Mouse (Mus musculus): ENCODE results near the gene Ttc25.

The Ttc25 gene

GRCm38 (mm10) chr11:100544832-100545745, at the start of gene Ttc25:
TSS of gene Ttc25 (plus strand) at chr11:100545607.
- DNase-seq (ENCODE audit: low spot score), result peak; percentile 94

DNA sequence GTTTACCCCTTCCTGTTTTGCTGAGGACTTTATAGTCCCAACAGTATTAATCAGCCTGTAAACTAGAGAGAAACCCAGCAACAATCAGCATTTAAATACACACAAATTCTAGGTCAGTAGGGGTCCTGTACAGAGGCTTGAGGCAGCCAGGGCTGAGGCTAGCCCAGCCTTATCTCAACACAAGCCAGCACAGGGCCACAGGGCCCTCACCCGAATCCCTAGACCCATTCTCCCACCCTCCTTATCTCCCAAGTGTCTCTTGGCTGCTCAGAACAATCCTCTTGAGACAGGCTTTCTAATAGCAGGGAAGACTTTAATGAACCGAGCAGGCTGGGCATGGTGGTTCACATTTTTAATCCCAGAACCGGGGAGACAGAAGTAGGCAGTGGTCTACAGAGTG, 45.2 kb upstream of the Ttc25 start:
- no peak for DNase-seq (ENCODE audit: low spot score)

- DNase-seq (ENCODE audit: low spot score), result no peak
These were observed 44.8 kb upstream of the Ttc25 start for GRCm38 (mm10) chr11:100500651-100501050.

DNA sequence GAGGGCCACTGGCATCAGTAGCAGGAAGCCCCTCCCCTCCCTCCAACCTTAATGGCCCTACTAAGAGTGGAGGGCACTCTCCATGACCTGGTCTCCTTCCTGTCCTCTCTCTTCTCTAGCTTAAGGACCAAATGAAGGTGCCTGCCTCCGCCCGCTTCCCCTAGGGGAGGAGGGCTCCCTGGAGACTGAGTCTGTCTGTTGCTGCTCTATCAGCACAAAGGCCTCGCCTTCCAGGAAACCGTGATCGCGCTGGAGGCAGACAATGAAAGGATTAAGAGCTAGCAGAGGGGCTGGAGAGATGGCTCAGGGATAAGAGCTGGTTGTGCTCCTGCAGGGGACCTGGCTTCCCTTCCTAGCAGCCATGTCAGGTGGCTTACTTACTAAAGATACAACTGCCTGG, 44.1 kb upstream of the Ttc25 start:
- no peak for DNase-seq (ENCODE audit: low spot score)

DNA sequence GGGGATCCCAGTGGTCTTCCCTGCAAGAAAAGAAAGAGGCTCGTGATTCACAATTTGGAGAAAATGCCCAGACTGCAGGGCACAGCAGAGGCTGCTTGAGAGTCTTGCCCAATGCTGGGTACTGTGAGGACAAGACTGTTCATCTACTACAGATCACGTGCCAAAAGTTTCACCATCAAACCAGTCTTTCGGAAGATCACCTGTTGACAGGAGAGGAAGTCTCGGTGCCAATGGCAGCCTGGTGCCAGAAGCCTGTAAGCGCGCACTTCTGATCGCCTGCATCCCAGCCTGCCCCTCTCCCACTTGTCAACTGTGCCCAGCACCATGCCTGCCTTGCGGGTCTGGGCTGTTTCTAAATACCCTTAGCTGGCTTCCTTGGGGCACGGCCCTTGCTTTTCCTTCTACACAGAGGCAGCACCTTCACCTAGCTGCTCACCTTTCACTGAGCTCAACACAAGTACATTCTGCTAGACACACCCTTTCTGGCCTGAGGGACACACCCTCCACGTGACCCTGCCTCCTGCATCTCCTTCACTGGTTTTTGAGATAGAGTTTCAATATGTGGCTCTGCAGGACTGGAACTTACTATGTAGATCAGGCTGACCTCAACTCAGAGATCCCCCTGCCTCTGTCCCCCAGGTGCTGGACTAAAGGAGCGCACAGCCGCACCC, 40.3 kb upstream of the Ttc25 start:
- no peak for DNase-seq (ENCODE audit: low spot score)

GRCm38 (mm10) chr11:100505997-100506396, 39.4 kb upstream of the Ttc25 start:
- DNase-seq (ENCODE audit: low spot score), result no peak

- DNase-seq (ENCODE audit: low spot score), result no peak
These were observed 34.9 kb upstream of the Ttc25 start for GRCm38 (mm10) chr11:100510556-100510955.

DNA sequence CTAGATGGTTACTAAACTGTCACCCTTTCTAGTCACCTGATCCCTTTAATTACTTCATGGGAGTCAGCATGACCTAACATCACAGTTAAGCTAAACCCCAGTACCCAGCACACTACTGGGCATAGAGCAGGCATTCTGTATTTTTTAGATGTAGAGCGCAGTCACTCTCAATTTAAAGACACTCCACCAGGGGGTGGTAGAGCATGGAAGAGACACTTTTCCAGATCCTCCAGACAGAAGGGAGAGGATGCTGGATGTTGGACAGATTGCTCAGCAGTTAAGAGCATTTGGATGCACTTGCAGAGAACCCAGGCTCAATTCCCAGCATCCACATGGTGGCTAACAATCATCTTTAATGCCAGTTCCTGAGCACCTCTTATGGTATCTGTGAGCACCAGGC, 33.0 kb upstream of the Ttc25 start:
- no peak for DNase-seq (ENCODE audit: low spot score)

- no peak for DNase-seq (ENCODE audit: low spot score)
These were observed 31.7 kb upstream of the Ttc25 start for GRCm38 (mm10) chr11:100513716-100514115.

GRCm38 (mm10) chr11:100515061-100515460, 30.3 kb upstream of the Ttc25 start:
- DNase-seq (ENCODE audit: low spot score), result no peak

GRCm38 (mm10) chr11:100515789-100516188, 29.6 kb upstream of the Ttc25 start:
- no peak for DNase-seq (ENCODE audit: low spot score)

- DNase-seq (ENCODE audit: low spot score), result no peak
These were observed 29.1 kb upstream of the Ttc25 start for GRCm38 (mm10) chr11:100516291-100516690.

DNA sequence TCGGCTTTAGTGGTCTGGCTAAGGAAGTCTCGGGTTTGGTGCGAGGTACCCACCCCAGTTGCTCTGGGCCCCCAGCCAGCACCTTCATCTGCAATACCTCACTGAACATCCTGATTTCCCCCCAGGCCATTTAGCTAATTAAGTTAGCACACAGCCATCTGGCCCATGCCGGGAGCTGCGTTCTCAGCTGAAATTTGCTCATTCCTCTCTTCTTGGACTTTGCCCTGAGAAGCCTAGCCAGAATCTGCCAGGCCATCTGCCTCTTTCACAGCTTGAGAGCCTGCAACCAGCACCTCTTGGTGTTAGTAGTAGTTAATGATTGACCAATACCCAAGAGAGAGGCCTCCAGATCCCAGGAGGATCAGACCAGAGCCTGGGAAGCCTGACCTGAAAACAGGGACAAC, 27.2 kb upstream of the Ttc25 start:
- no peak for DNase-seq (ENCODE audit: low spot score)

DNA sequence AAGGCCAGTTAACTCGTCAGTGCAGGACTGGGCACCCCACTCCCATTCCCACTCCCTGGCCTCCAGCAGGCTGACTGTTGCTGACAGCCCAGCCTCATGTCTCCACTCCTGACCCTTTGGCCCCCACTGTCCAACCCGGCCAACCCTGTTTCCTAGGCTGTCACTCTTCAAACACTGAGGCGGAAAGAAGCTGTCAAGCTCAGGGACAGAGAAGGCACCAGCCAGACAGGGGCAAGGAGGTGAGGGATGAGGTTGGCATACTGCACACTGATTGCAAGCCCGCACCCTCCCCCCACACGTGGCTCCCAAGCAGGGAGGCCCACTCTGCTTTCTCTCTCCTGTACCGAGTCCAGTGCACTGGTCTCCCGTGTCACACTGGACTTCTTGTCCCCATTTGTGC, 26.2 kb upstream of the Ttc25 start:
- DNase-seq (ENCODE audit: low spot score), result no peak

DNA sequence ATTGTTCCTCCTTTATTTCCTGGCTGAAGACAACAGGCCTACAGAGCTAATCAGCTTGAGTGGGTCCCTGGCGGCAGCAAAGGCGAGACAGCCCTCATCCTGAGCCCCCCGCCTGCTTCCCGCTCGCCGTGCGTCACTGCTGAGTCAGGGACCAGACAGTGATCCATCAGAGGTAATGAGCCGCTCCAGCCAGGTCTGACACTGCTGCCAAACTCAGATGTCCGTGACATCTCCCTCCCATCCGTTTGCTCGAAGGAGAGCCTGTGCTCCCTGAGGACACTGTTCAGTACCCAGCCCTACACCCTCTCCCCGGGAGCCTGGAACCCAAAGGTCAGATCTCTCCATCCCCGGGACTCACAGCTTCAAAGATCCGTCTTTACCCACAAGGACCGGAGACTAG, 24.6 kb upstream of the Ttc25 start:
- no peak for DNase-seq (ENCODE audit: low spot score)

DNA sequence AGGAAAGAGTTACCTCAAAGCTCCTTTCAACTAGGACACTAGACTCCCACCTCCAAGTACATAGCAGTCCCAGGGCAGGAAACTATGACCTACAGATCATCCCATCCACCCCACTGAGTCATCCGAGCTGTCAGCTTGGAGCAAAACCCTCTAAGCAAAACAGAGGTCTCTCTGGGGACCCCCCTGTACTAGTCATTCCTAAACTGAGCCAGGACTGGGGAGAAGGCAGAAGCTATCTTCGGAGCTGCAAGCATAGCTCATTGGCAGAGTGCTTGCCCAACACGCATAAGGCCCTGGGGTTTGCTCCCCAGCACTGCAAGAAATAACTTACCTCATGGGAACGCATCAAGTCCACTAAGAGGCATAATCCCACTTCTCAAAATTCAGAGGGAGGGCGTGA, 21.0 kb upstream of the Ttc25 start:
- DNase-seq (ENCODE audit: low spot score), result no peak

DNA sequence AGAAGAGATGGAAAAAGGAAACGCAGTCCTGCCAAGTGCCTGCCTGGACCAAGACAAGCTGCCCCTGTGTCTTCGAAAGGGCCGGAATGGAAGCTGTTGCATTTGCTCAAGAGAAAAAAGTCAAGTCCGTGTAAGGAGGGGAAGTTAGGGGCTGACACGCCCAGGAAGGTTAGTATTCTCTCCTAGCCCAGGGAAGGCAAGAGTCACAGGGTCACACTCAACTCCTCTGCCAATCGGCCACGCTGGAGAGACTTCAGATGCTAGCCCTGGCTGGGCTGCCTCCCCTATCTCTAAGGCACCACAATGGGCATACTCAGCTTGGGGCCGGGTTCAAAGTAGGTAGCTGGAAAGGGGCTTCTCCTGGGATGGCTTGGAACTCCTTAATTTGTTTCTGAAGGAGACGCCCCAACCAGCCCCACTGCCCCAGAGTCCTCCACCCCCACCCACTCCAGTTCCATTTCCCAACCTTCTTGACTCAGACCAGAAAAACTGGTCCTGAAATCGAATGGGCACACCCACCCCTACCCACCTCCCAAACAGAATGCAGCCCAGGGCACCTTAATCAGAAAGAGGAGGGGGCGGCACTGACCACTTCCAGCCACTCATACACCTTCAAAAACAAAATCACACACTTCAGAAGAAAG, 20.3 kb upstream of the Ttc25 start:
- peak; percentile 57 for DNase-seq (ENCODE audit: low spot score)

DNA sequence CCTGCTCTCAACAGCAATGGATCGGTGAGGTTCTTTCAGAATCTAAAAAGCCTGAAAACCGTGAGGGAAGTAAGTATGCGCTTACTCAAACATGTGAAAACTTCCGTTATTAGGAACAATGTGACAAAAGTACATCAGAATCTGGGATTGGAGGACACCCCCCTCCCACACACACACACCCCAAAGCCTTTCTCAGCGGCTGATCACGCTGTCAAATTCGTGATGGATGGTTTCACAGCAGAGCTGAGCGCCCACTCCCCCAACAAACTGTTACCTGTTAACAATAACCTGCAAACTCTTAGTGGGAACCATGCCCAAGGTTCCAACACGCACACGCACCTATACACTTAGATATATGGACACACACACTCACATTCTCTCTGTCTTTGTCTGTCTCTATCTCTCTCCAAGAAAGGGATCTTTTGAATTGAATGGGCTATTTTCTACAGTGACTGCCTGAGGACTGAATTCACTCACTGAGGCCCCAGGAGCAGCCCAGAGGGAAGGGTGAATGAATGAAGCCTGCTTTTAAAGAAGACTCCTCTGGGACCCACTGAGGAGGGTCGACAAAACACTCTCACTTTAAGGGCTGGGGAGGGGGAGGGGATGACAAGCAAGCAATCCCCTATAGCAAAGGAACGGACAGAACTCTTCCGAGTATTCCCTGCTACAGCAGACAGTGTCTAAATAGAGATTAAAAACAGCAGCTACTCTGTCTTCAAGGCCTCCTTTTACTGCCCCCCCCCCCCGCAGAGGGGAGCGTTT, 19.2 kb upstream of the Ttc25 start:
- DNase-seq (ENCODE audit: low spot score), result no peak

- DNase-seq (ENCODE audit: low spot score), result peak; percentile 64
These were observed 18.3 kb upstream of the Ttc25 start for GRCm38 (mm10) chr11:100527066-100527457.

GRCm38 (mm10) chr11:100527458-100528374, 17.7 kb upstream of the Ttc25 start, which contains the start of gene Acly:
TSS of gene Acly (minus strand) at chr11:100528000.
- peak; percentile 99 for DNase-seq (ENCODE audit: low spot score)
